Mouse (Mus musculus): Measurements from ENCODE around the gene Plxna2. TPM values are rescaled to one million over a fixed set of nuclear protein-coding genes. Genes with fewer than 3 reads are reported as not detected.

Plxna2 gene
- polyA plus RNA-seq, 1 experiment from 2014 or later: 19.0 TPM

- H3K4me1 ChIP-seq (replicated peaks; ENCODE audit: control insufficient read depth, insufficient read depth, low read length): no peaks in the 10 kb centered on the region
- ATAC-seq (replicated peaks; ENCODE audit: low FRiP score): no peak
- H3K9me3 ChIP-seq (ENCODE audit: control insufficient read depth, low read length): no peaks in the 10 kb centered on the region
- no peaks in the 10 kb centered on the region for H3K27me3 ChIP-seq (ENCODE audit: control insufficient read depth, insufficient read depth, low read length)
- no peak overlapping the region for H3K9ac ChIP-seq (ENCODE audit: low read length)
- no peak overlapping the region for H3K27ac ChIP-seq (ENCODE audit: low read depth, low read length)
- H3K4me3 ChIP-seq (ENCODE audit: low read depth, low read length): no peak overlapping the region
- H3K36me3 ChIP-seq (ENCODE audit: control insufficient read depth, insufficient read depth, low read length): no peaks in the 10 kb centered on the region
- no peak overlapping the region for H3K4me2 ChIP-seq (ENCODE audit: low read depth, low read length, severe bottlenecking)
- WGBS: 77% methylated on average over 2 of the region's 2 CpGs
- no peak for DNase-seq (ENCODE audit: low spot score)
Observed at GRCm38 (mm10) chr1:194693488-194693887, 75.5 kb downstream of the Plxna2 start.

- Histone ChIP-seq H3K36me3 (ENCODE audit: control insufficient read depth, insufficient read depth, low read length) (no peaks in the 10 kb centered on the region), H3K4me1 (replicated peaks; ENCODE audit: control insufficient read depth, insufficient read depth, low read length) (no peaks in the 10 kb centered on the region), H3K9me3 (ENCODE audit: control insufficient read depth, low read length) (no peaks in the 10 kb centered on the region), H3K4me2 (ENCODE audit: low read depth, low read length, severe bottlenecking) (no peak overlapping the region), H3K27me3 (ENCODE audit: control insufficient read depth, insufficient read depth, low read length) (no peaks in the 10 kb centered on the region), H3K9ac (ENCODE audit: low read length) (no peak overlapping the region), H3K27ac (ENCODE audit: low read depth, low read length) (no peak overlapping the region), H3K4me3 (ENCODE audit: low read depth, low read length) (no peak overlapping the region)
- ATAC-seq (replicated peaks; ENCODE audit: low FRiP score) (no peak), DNase-seq (ENCODE audit: low spot score) (no peak)
- 83% methylated on average over 2 of the region's 2 CpGs for WGBS
Observed at GRCm38 (mm10) chr1:194694805-194695204, 76.8 kb downstream of the Plxna2 start.

- H3K36me3 ChIP-seq (ENCODE audit: control insufficient read depth, insufficient read depth, low read length): no peaks in the 10 kb centered on the region
- no peak for ATAC-seq (replicated peaks; ENCODE audit: low FRiP score)
- H3K4me2 ChIP-seq (ENCODE audit: low read depth, low read length, severe bottlenecking): no peak overlapping the region
- H3K27me3 ChIP-seq (ENCODE audit: control insufficient read depth, insufficient read depth, low read length): no peaks in the 10 kb centered on the region
- H3K9me3 ChIP-seq (ENCODE audit: control insufficient read depth, low read length): no peaks in the 10 kb centered on the region
- H3K27ac ChIP-seq (ENCODE audit: low read depth, low read length): no peak overlapping the region
- H3K4me3 ChIP-seq (ENCODE audit: low read depth, low read length): no peak overlapping the region
- H3K4me1 ChIP-seq (replicated peaks; ENCODE audit: control insufficient read depth, insufficient read depth, low read length): no peaks in the 10 kb centered on the region
- WGBS: 84% methylated on average over 2 of the region's 2 CpGs
- H3K9ac ChIP-seq (ENCODE audit: low read length): no peak overlapping the region
- DNase-seq (ENCODE audit: low spot score): no peak
Observed at GRCm38 (mm10) chr1:194697439-194697838, 79.4 kb downstream of the Plxna2 start.

- no peak overlapping the region for H3K4me3 ChIP-seq (ENCODE audit: low read depth, low read length)
- H3K27ac ChIP-seq (ENCODE audit: low read depth, low read length): no peak overlapping the region
- no peaks in the 10 kb centered on the region for H3K27me3 ChIP-seq (ENCODE audit: control insufficient read depth, insufficient read depth, low read length)
- 86% methylated on average over 3 of the region's 3 CpGs for WGBS
- ATAC-seq (replicated peaks; ENCODE audit: low FRiP score) (no peak), DNase-seq (ENCODE audit: low spot score) (no peak)
- peaks cover 2% of the 10 kb centered on the region; the same call in 1 of the 2 replicates for H3K4me1 ChIP-seq (replicated peaks; ENCODE audit: control insufficient read depth, insufficient read depth, low read length)
- no peak overlapping the region for H3K4me2 ChIP-seq (ENCODE audit: low read depth, low read length, severe bottlenecking)
- no peaks in the 10 kb centered on the region for H3K9me3 ChIP-seq (ENCODE audit: control insufficient read depth, low read length)
- no peaks in the 10 kb centered on the region for H3K36me3 ChIP-seq (ENCODE audit: control insufficient read depth, insufficient read depth, low read length)
- no peak overlapping the region for H3K9ac ChIP-seq (ENCODE audit: low read length)
Observed at GRCm38 (mm10) chr1:194699321-194699720, 81.3 kb downstream of the Plxna2 start.

DNA sequence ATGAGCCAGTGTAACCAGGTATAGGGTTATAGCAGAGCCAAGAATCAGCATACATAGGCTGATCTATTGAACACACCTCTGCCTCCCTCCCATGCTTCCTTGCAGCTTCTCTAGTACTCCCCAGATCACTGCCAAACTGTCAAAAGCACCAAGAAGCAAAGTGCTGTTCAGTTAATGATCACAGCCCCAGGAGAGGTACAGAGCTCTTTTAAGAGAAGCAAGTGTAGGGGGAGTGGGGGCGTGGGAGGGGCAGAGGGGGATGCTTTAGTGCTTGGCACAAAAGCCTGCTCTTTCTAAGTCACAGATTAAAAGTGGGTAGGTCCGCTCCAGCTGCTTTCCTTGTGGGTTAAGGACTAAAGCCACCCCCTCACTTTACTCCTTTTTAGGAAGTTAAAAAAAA, 85.2 kb downstream of the Plxna2 start:
- peaks cover 2% of the 10 kb centered on the region; the same call in 1 of the 2 replicates for H3K4me1 ChIP-seq (replicated peaks; ENCODE audit: control insufficient read depth, insufficient read depth, low read length)
- H3K9ac ChIP-seq (ENCODE audit: low read length): no peak overlapping the region
- H3K27ac ChIP-seq (ENCODE audit: low read depth, low read length): no peak overlapping the region
- H3K36me3 ChIP-seq (ENCODE audit: control insufficient read depth, insufficient read depth, low read length): no peaks in the 10 kb centered on the region
- peak; percentile 51 for DNase-seq (ENCODE audit: low spot score)
- ATAC-seq (replicated peaks; ENCODE audit: low FRiP score): peak; percentile 74
- H3K4me2 ChIP-seq (ENCODE audit: low read depth, low read length, severe bottlenecking): no peak overlapping the region
- H3K27me3 ChIP-seq (ENCODE audit: control insufficient read depth, insufficient read depth, low read length): no peaks in the 10 kb centered on the region; the same call in 1 of the 2 replicates
- no peaks in the 10 kb centered on the region for H3K9me3 ChIP-seq (ENCODE audit: control insufficient read depth, low read length)
- no peak overlapping the region for H3K4me3 ChIP-seq (ENCODE audit: low read depth, low read length)
- 8% methylated on average over 2 of the region's 2 CpGs for WGBS

- no peaks in the 10 kb centered on the region for H3K36me3 ChIP-seq (ENCODE audit: control insufficient read depth, insufficient read depth, low read length)
- no peak overlapping the region for H3K9ac ChIP-seq (ENCODE audit: low read length)
- H3K4me2 ChIP-seq (ENCODE audit: low read depth, low read length, severe bottlenecking): no peak overlapping the region
- peaks cover 2% of the 10 kb centered on the region; the same call in 1 of the 2 replicates for H3K4me1 ChIP-seq (replicated peaks; ENCODE audit: control insufficient read depth, insufficient read depth, low read length)
- H3K4me3 ChIP-seq (ENCODE audit: low read depth, low read length): no peak overlapping the region
- H3K27ac ChIP-seq (ENCODE audit: low read depth, low read length): no peak overlapping the region
- DNase-seq (ENCODE audit: low spot score) (no peak), ATAC-seq (replicated peaks; ENCODE audit: low FRiP score) (no peak)
- WGBS: 100% methylated on average over 1 of the region's 1 CpGs
- H3K27me3 ChIP-seq (ENCODE audit: control insufficient read depth, insufficient read depth, low read length): no peaks in the 10 kb centered on the region; the same call in 1 of the 2 replicates
- H3K9me3 ChIP-seq (ENCODE audit: control insufficient read depth, low read length): no peaks in the 10 kb centered on the region
Observed at GRCm38 (mm10) chr1:194704171-194704855, 86.3 kb downstream of the Plxna2 start.

DNA sequence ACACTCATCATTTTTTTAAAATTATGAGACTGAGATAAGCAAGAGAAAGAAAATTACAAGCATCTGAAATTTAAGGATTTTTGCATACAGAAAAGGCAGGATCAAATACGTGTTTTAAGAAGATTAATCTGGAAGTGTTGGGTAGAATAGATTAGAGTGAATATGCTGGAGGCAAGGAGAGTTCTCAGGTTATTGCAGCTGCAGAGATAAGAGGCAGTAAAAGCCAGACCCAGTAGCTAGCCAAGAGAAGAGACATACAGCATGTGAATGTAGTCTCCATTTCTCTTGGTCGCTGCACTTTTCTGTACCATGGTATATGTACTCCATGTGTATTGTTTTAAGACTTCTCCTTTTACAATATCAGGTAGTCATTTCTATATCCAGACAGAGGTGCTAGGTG, 88.5 kb downstream of the Plxna2 start:
- H3K4me3 ChIP-seq (ENCODE audit: low read depth, low read length): no peak overlapping the region
- no peak overlapping the region for H3K4me2 ChIP-seq (ENCODE audit: low read depth, low read length, severe bottlenecking)
- H3K4me1 ChIP-seq (replicated peaks; ENCODE audit: control insufficient read depth, insufficient read depth, low read length): peaks cover 2% of the 10 kb centered on the region; the same call in 1 of the 2 replicates
- H3K9ac ChIP-seq (ENCODE audit: low read length): no peak overlapping the region
- no peaks in the 10 kb centered on the region; the same call in 1 of the 2 replicates for H3K27me3 ChIP-seq (ENCODE audit: control insufficient read depth, insufficient read depth, low read length)
- no peak overlapping the region for H3K27ac ChIP-seq (ENCODE audit: low read depth, low read length)
- 80% methylated on average over 2 of the region's 2 CpGs for WGBS
- no peaks in the 10 kb centered on the region for H3K36me3 ChIP-seq (ENCODE audit: control insufficient read depth, insufficient read depth, low read length)
- ATAC-seq (replicated peaks; ENCODE audit: low FRiP score): no peak
- no peak for DNase-seq (ENCODE audit: low spot score)
- H3K9me3 ChIP-seq (ENCODE audit: control insufficient read depth, low read length): no peaks in the 10 kb centered on the region

DNA sequence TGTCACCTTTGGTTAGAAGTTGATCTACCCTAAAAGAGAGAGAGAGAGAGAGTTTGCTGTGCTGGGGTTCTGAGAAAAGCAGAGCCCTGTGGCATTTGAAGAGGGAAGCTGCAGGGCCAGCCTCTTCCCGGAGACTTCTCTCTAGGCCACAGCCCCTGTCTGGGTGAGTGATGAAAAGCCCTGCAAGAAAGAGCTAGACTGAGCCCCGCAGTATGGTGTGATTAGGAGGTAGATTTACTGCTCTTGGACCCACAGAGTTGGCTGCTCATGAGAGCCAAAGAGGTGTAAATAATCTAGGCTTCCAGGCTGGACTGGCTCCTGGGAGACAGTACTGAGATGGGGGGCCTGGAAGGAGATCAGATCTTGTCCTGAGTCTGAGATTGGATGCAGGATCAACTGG, 94.4 kb downstream of the Plxna2 start:
- H3K9ac ChIP-seq (ENCODE audit: low read length): no peak overlapping the region
- H3K36me3 ChIP-seq (ENCODE audit: control insufficient read depth, insufficient read depth, low read length): no peaks in the 10 kb centered on the region
- no peaks in the 10 kb centered on the region for H3K4me1 ChIP-seq (replicated peaks; ENCODE audit: control insufficient read depth, insufficient read depth, low read length)
- H3K9me3 ChIP-seq (ENCODE audit: control insufficient read depth, low read length): no peaks in the 10 kb centered on the region
- DNase-seq (ENCODE audit: low spot score) (no peak), ATAC-seq (replicated peaks; ENCODE audit: low FRiP score) (no peak)
- H3K27me3 ChIP-seq (ENCODE audit: control insufficient read depth, insufficient read depth, low read length): no peaks in the 10 kb centered on the region
- no peak overlapping the region for H3K27ac ChIP-seq (ENCODE audit: low read depth, low read length)
- 80% methylated on average over 2 of the region's 2 CpGs for WGBS
- H3K4me2 ChIP-seq (ENCODE audit: low read depth, low read length, severe bottlenecking): no peak overlapping the region
- H3K4me3 ChIP-seq (ENCODE audit: low read depth, low read length): no peak overlapping the region
